Mouse (Mus musculus): Measurements from ENCODE around the gene Sphk1. TPM values are rescaled to one million over a fixed set of nuclear protein-coding genes. Genes with fewer than 3 reads are reported as not detected.

Sphk1 gene
- total and polyA plus RNA-seq, 3 experiments, result 53.5 to 127 TPM; not detected in 1

DNA sequence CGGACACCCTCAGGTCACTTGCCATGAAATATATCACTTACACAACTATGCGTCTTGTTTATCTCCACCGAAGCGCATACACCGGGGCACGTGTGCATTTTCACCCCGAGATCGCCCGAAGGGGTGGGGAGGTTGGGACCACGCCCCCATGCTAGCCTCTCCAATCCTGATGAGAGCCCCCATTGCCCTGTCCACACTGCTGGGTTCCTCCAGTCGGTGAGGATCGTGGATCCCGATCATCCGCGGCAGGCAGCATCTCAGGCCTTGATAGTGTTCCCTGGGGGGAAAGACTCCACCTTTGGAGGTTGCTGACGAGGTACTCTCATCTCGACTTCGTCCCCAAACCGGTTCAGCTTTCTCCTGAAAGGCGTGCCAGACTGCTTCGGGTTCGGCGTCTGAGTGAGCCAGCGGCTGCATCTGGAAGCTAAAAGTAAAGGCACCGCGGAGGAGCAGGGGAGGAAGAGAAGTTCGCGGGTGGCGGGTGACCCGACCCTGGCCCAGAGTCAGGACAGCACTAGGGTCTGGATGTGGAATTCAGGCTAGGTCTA, 1.6 kb downstream of the Sphk1 start:
- DNase-seq (ENCODE audit: low read depth, low spot score), result peak; percentile 94
- TF ChIP-seq POLR2A (IDR thresholded peaks at IDR 0.05; ENCODE audit: control insufficient read depth in 1 of 2, insufficient read depth in 1 of 2, low read depth in 1 of 2, low read length in 2 of 2, poor library complexity in 1 of 2) (peak; percentile 8 to 68; a peak in 3 of 4 replicates), MEF2A (IDR thresholded peaks at IDR 0.05; ENCODE audit: extremely low read depth, insufficient replicate concordance, low read depth, low read length, poor library complexity, severe bottlenecking) (no peak), TAL1 (IDR thresholded peaks at IDR 0.05; ENCODE audit: low read length) (no peak), JUND (IDR thresholded peaks at IDR 0.05; ENCODE audit: low read depth, low read length) (no peak), ZMIZ1 (IDR thresholded peaks at IDR 0.05; ENCODE audit: low read depth, low read length) (no peak; the same call in none of the 2 replicates), ZNF384 (IDR thresholded peaks at IDR 0.05; ENCODE audit: low read depth, low read length) (no peak), CHD2 (IDR thresholded peaks at IDR 0.05; ENCODE audit: low read length) (no peak), EP300 (IDR thresholded peaks at IDR 0.05; ENCODE audit: low read depth in 1 of 2, low read length in 2 of 2) (no peak), KAT2A (conservative IDR thresholded peaks at IDR 0.05; ENCODE audit: low read depth, low read length) (no peak), RAD21 (IDR thresholded peaks at IDR 0.05; ENCODE audit: low read depth, low read length) (no peak), MAFK (IDR thresholded peaks at IDR 0.05; ENCODE audit: borderline replicate concordance, low read depth, low read length) (no peak), GATA1 (IDR thresholded peaks at IDR 0.05; ENCODE audit: low read depth, low read length) (no peak), MXI1 (IDR thresholded peaks at IDR 0.05; ENCODE audit: low read depth, low read length) (peak; percentile 99), UBTF (IDR thresholded peaks at IDR 0.05; ENCODE audit: borderline replicate concordance, insufficient read depth, low read depth, low read length) (0 out of 2 replicates have a peak, but pooled peaks have one; percentile 2), CHD1 (IDR thresholded peaks at IDR 0.05; ENCODE audit: low read depth, low read length) (no peak; the same call in 1 of the 2 replicates), POLR2AphosphoS5 (IDR thresholded peaks at IDR 0.05; ENCODE audit: borderline replicate concordance, low read depth, low read length) (no peak), NELFE (IDR thresholded peaks at IDR 0.05; ENCODE audit: low read depth, low read length) (peak; percentile 70), POLR2AphosphoS2 (IDR thresholded peaks at IDR 0.05; ENCODE audit: low read length) (0 out of 2 replicates have a peak, but pooled peaks have one; percentile 76), SMC3 (IDR thresholded peaks at IDR 0.05; ENCODE audit: low read depth, low read length) (peak; percentile 8; the same call in 1 of the 2 replicates), SIN3A (IDR thresholded peaks at IDR 0.05; ENCODE audit: low read length) (peak; percentile 98), ELF1 (IDR thresholded peaks at IDR 0.05; ENCODE audit: low read depth, low read length) (no peak), RCOR1 (IDR thresholded peaks at IDR 0.05; ENCODE audit: low read depth, low read length) (no peak; the same call in 1 of the 2 replicates), MAX (IDR thresholded peaks at IDR 0.05; ENCODE audit: low read length) (peak; percentile 98), TBP (IDR thresholded peaks at IDR 0.05; ENCODE audit: low read depth, low read length) (peak; percentile 74), E2F4 (IDR thresholded peaks at IDR 0.05; ENCODE audit: borderline replicate concordance, low read depth, low read length) (no peak), MAZ (IDR thresholded peaks at IDR 0.05; ENCODE audit: low read depth, low read length) (peak; percentile 70), CTCF (IDR thresholded peaks at IDR 0.05 in 2 of 3, conservative IDR thresholded peaks at IDR 0.05 in 1 of 3; ENCODE audit: control insufficient read depth in 1 of 3, insufficient read depth in 1 of 3, low read depth in 2 of 3, low read length in 3 of 3, poor library complexity in 1 of 3, severe bottlenecking in 1 of 3) (no peak), USF1 (IDR thresholded peaks at IDR 0.05; ENCODE audit: low read depth, low read length) (peak; percentile 93), ZC3H11A (IDR thresholded peaks at IDR 0.05; ENCODE audit: low read depth, low read length) (no peak), MYC (IDR thresholded peaks at IDR 0.05; ENCODE audit: low read depth, low read length) (peak; percentile 90), GABPA (IDR thresholded peaks at IDR 0.05; ENCODE audit: low read depth, low read length) (no peak), HCFC1 (IDR thresholded peaks at IDR 0.05; ENCODE audit: low read depth, low read length) (0 out of 2 replicates have a peak, but pooled peaks have one; percentile 20), USF2 (IDR thresholded peaks at IDR 0.05; ENCODE audit: borderline replicate concordance in 1 of 2, insufficient read depth in 1 of 2, low read depth in 1 of 2, low read length in 2 of 2) (0 out of 4 replicates have a peak, but pooled peaks of 1 of the 2 experiments have one; percentile 47), BHLHE40 (IDR thresholded peaks at IDR 0.05; ENCODE audit: borderline replicate concordance, low read depth, low read length) (peak; percentile 97), MYB (IDR thresholded peaks at IDR 0.05; ENCODE audit: low read depth, low read length) (no peak), TCF12 (IDR thresholded peaks at IDR 0.05; ENCODE audit: low read depth, low read length) (peak; percentile 58; the same call in 1 of the 2 replicates), ZKSCAN1 (IDR thresholded peaks at IDR 0.05; ENCODE audit: low read depth, low read length) (no peak)

More for the DNA sequence above, 1.6 kb downstream of the Sphk1 start:
- Histone ChIP-seq H3K4me3 (ENCODE audit: control insufficient read depth in 1 of 2, insufficient read depth in 1 of 2, low read depth in 2 of 2, low read length in 2 of 2) (peak overlapping the region; percentile 80 to 83), H3K36me3 (ENCODE audit: control insufficient read depth in 1 of 2, insufficient read depth in 2 of 2, low read length in 2 of 2) (peaks cover 2 to 15% of the 10 kb centered on the region in 2 experiments; a peak in 3 of 4 replicates), H3K4me1 (ENCODE audit: control insufficient read depth in 1 of 2, insufficient read depth in 2 of 2, low read length in 2 of 2) (peaks cover 8 to 21% of the 10 kb centered on the region in 2 experiments; a peak in 3 of 4 replicates), H3K27me3 (ENCODE audit: control insufficient read depth in 1 of 2, insufficient read depth in 2 of 2, low read length in 2 of 2) (no peaks in the 10 kb centered on the region), H3K9me3 (replicated peaks; ENCODE audit: insufficient read depth, low read length) (no peaks in the 10 kb centered on the region), H3K9ac (ENCODE audit: control insufficient read depth, low read depth, low read length, poor library complexity, severe bottlenecking) (peak overlapping the region; percentile 85), H3K79me2 (ENCODE audit: control insufficient read depth, insufficient read depth, low read length, poor library complexity) (peaks cover 35% of the 10 kb centered on the region), H3K27ac (ENCODE audit: control insufficient read depth, low read depth, low read length) (peak overlapping the region; percentile 50)
